Mouse (Mus musculus) gastrocnemius, postnatal 14 days (tissue): ENCODE results near the gene Ifna11. TPM values are rescaled to one million over a fixed set of nuclear protein-coding genes. Genes with fewer than 3 reads are reported as not detected.
"Not testable (repeated sequence)": the region's sequence is repeated elsewhere in the genome, so short reads cannot be mapped to it uniquely, and the experiment has no call there.

ENCODE experiments used
- DNase-seq: peaks from one replicate; pipeline ENCODE4 v3.0.0; 2021; ENCODE audit warnings: mixed read lengths
- intact Hi-C: fragments of 180-260 bp; cut with DNase I; formaldehyde crosslinking; loops from one replicate; pipeline ENCODE4 v1.15.1; 2025; ENCODE audit warnings: low total_unique reads
- long read RNA-seq, 2 experiments: library from polyadenylated mRNA; stranded (forward); transcript quantifications; one replicate each; pipeline ENCODE4 v2.0.0; 2021
- total RNA-seq, 2 experiments: library from RNA; stranded (reverse); gene quantifications; 2 replicates each; pipeline ENCODE4 v1.2.3; 2021

Gene Ifna11
- not detected for total RNA-seq
- long read RNA-seq, experiment 1 = 0 reads
- long read RNA-seq, experiment 2 = 0 reads

GRCm38 (mm10) chr4:88819659-88820058, at the start of gene Ifna11:
Gene Ifna11, plus strand, starts transcription at chr4:88819959.
- no peak for DNase-seq
- intact Hi-C loops = no loop called here

GRCm38 (mm10) chr4:88773534-88773933, 46.2 kb upstream of the Ifna11 start, which contains the start of gene Gm13290:
Gene Gm13290, plus strand, starts transcription at chr4:88773834.
- DNase-seq, intact Hi-C loops: not testable (repeated sequence)

- DNase-seq, intact Hi-C loops: not testable (repeated sequence)
Observed at GRCm38 (mm10) chr4:88776622-88777021, 43.1 kb upstream of the Ifna11 start, which contains the start of gene Gm13289. Gene Gm13289, plus strand, starts transcription at chr4:88776922.

- intact Hi-C loops, DNase-seq: not testable (repeated sequence)
Observed at GRCm38 (mm10) chr4:88779550-88779949, 40.2 kb upstream of the Ifna11 start, which contains the start of gene Gm13272. Gene Gm13272, plus strand, starts transcription at chr4:88779850.

- intact Hi-C loops, DNase-seq: not testable (repeated sequence)
Observed at GRCm38 (mm10) chr4:88780320-88780719, 39.4 kb upstream of the Ifna11 start.

GRCm38 (mm10) chr4:88781831-88782230, 37.9 kb upstream of the Ifna11 start, which contains the start of gene Ifnz:
Gene Ifnz, plus strand, starts transcription at chr4:88782131.
- intact Hi-C loops, DNase-seq: not testable (repeated sequence)

GRCm38 (mm10) chr4:88782335-88782734, 37.4 kb upstream of the Ifna11 start:
- DNase-seq, intact Hi-C loops: not testable (repeated sequence)

GRCm38 (mm10) chr4:88785409-88785808, 34.4 kb upstream of the Ifna11 start, which contains the start of gene Gm13276:
Gene Gm13276, plus strand, starts transcription at chr4:88785709.
- DNase-seq, intact Hi-C loops: not testable (repeated sequence)

- intact Hi-C loops = not testable (repeated sequence)
- peak; percentile 60 for DNase-seq
Observed at GRCm38 (mm10) chr4:88788402-88788801, 31.4 kb upstream of the Ifna11 start, which contains the start of gene Gm13277. Gene Gm13277, plus strand, starts transcription at chr4:88788632.

- intact Hi-C loops, DNase-seq: not testable (repeated sequence)
Observed at GRCm38 (mm10) chr4:88791250-88791649, 28.5 kb upstream of the Ifna11 start, which contains the start of gene Gm13278. Gene Gm13278, plus strand, starts transcription at chr4:88791550.

GRCm38 (mm10) chr4:88793936-88794675, 25.7 kb upstream of the Ifna11 start, which contains the start of gene Gm13275:
Gene Gm13275, plus strand, starts transcription at chr4:88794487.
- DNase-seq = peak; percentile 45
- intact Hi-C loops = not testable (repeated sequence)

- intact Hi-C loops = not testable (repeated sequence)
Observed at GRCm38 (mm10) chr4:88797097-88797496, 22.7 kb upstream of the Ifna11 start, which contains the start of gene Gm13279. Gene Gm13279, plus strand, starts transcription at chr4:88797397.

GRCm38 (mm10) chr4:88799365-88799764, 20.4 kb upstream of the Ifna11 start, which contains the start of gene Gm13285:
Gene Gm13285, plus strand, starts transcription at chr4:88799665.
- DNase-seq, intact Hi-C loops: not testable (repeated sequence)

More at GRCm38 (mm10) chr4:88797097-88797496, 22.7 kb upstream of the Ifna11 start, which contains the start of gene Gm13279:
- DNase-seq = not testable (repeated sequence)

GRCm38 (mm10) chr4:88802954-88803353, 16.8 kb upstream of the Ifna11 start, which contains the start of gene Gm13287:
Gene Gm13287, plus strand, starts transcription at chr4:88803254.
- intact Hi-C loops = not testable (repeated sequence)

GRCm38 (mm10) chr4:88805231-88805630, 14.5 kb upstream of the Ifna11 start, which contains the start of gene Gm13288:
Gene Gm13288, plus strand, starts transcription at chr4:88805531.
- intact Hi-C loops = not testable (repeated sequence)

More at GRCm38 (mm10) chr4:88802954-88803353, 16.8 kb upstream of the Ifna11 start, which contains the start of gene Gm13287:
- not testable (repeated sequence) for DNase-seq

GRCm38 (mm10) chr4:88805761-88806160, 14.0 kb upstream of the Ifna11 start:
- intact Hi-C loops = not testable (repeated sequence)

More at GRCm38 (mm10) chr4:88805231-88805630, 14.5 kb upstream of the Ifna11 start, which contains the start of gene Gm13288:
- DNase-seq = not testable (repeated sequence)

GRCm38 (mm10) chr4:88815928-88816327, 3.8 kb upstream of the Ifna11 start, which contains the start of gene Ifna7:
Gene Ifna7, plus strand, starts transcription at chr4:88816228.
- DNase-seq = no peak
- intact Hi-C loops = no loop called here

More at GRCm38 (mm10) chr4:88805761-88806160, 14.0 kb upstream of the Ifna11 start:
- DNase-seq = peak; percentile 31

- no peak for DNase-seq
- intact Hi-C loops = no loop called here
Observed at GRCm38 (mm10) chr4:88822995-88823394, 3.2 kb downstream of the Ifna11 start.

GRCm38 (mm10) chr4:88827116-88827515, 7.4 kb downstream of the Ifna11 start, which contains the start of gene Ifna6:
Gene Ifna6, plus strand, starts transcription at chr4:88827416.
- DNase-seq, intact Hi-C loops: not testable (repeated sequence)
